Mouse (Mus musculus) limb, embryonic 14.5 days (tissue): ENCODE measurements around the gene Hacd4. TPM values are rescaled to one million over a fixed set of nuclear protein-coding genes. Genes with fewer than 3 reads are reported as not detected.

Experiments
- ATAC-seq: fragments of 200-750 bp; cut with Nextera tagmentation; 2 replicates; pipeline ENCODE4 v1.8.0; 2017; ENCODE audit warnings: low read depth, moderate number of reproducible peaks, moderate TSS enrichment; ENCODE audit not compliant: low FRiP score
- DNase-seq: peaks from one replicate; pipeline ENCODE4 v3.0.0-alpha.2; 2015; ENCODE audit warnings: low spot score
- H3K27ac ChIP-seq: fragments of 300-500 bp; sonication (generic); replicated peaks from 2 replicates; pipeline ENCODE4 v1.5.1; 2014; ENCODE audit warnings: low read depth, mild to moderate bottlenecking, low read length, moderate library complexity, mixed read lengths
- H3K27me3 ChIP-seq: fragments of 300-500 bp; sonication (generic); 2 replicates; pipeline ENCODE4 v1.6.1; 2014; ENCODE audit warnings: low read length, mixed read lengths; ENCODE audit not compliant: control insufficient read depth, insufficient read depth
- H3K36me3 ChIP-seq: fragments of 300-500 bp; sonication (generic); 2 replicates; pipeline ENCODE4 v1.6.1; 2014; ENCODE audit warnings: mild to moderate bottlenecking, low read length, moderate library complexity, mixed read lengths; ENCODE audit not compliant: control insufficient read depth, insufficient read depth
- H3K4me1 ChIP-seq: fragments of 300-500 bp; sonication (generic); 2 replicates; pipeline ENCODE4 v1.6.1; 2014; ENCODE audit warnings: antibody characterized with exemption, low read length, mixed read lengths; ENCODE audit not compliant: control insufficient read depth, insufficient read depth
- H3K4me2 ChIP-seq: fragments of 300-500 bp; sonication (generic); replicated peaks from 2 replicates; pipeline ENCODE4 v1.6.1; 2014; ENCODE audit warnings: low read depth, mild to moderate bottlenecking, low read length, moderate library complexity; ENCODE audit not compliant: severe bottlenecking
- H3K4me3 ChIP-seq: fragments of 300-500 bp; sonication (generic); replicated peaks from 2 replicates; pipeline ENCODE4 v1.5.1; 2014; ENCODE audit warnings: low read length
- H3K9ac ChIP-seq: fragments of 300-500 bp; sonication (generic); 2 replicates; pipeline ENCODE4 v1.6.1; 2014; ENCODE audit warnings: mild to moderate bottlenecking, low read depth, low read length, moderate library complexity; ENCODE audit not compliant: severe bottlenecking
- H3K9me3 ChIP-seq: fragments of 300-500 bp; sonication (generic); 2 replicates; pipeline ENCODE4 v1.6.1; 2016; ENCODE audit warnings: low read length; ENCODE audit not compliant: control insufficient read depth
- POLR2A ChIP-seq: fragments of 200-500 bp; IDR thresholded peaks from 2 replicates; pipeline ENCODE4 v1.8.0; 2012; ENCODE audit warnings: inconsistent platforms, mild to moderate bottlenecking, moderate library complexity, borderline replicate concordance; ENCODE audit not compliant: insufficient read depth, insufficient read length; ENCODE audit errors: extremely low read depth
- WGBS: fragments of 180-500 bp; shearing (Covaris S2); extraction: QIAGEN DNeasy Blood & Tissue Kit; methylation state at CpG from one replicate; pipeline ENCODE4 v1.1.7; 2014; 5-methylcytosine and 5-hydroxymethylcytosine counted together
- polyA plus RNA-seq, 2 experiments: library from polyadenylated mRNA; depleted of rRNA in 1 of 2; stranded (reverse) in 1 of 2; unstranded in 1 of 2; fragments of >200 nt; fragmentation: Nextera tagmentation in 1 of 2; extraction: Ambion mirVana in 1 of 2; gene quantifications; 2 replicates each; pipeline versions ENCODE4 v1.2.1 to v1.2.3; 2012 to 2014

Gene Hacd4
- polyA plus RNA-seq, 2 experiments, result 3.4 to 12.5 TPM

- Histone ChIP-seq H3K36me3 (no peaks in the 10 kb centered on the region), H3K4me2 (no peak overlapping the region), H3K27me3 (no peaks in the 10 kb centered on the region), H3K4me3 (no peak overlapping the region), H3K4me1 (peaks cover 3% of the 10 kb centered on the region; the same call in 1 of the 2 replicates), H3K9me3 (no peaks in the 10 kb centered on the region), H3K9ac (no peak overlapping the region), H3K27ac (no peak overlapping the region)
- 43% methylated on average over 4 of the region's 4 CpGs for WGBS
- no peak for TF ChIP-seq POLR2A
- DNase-seq (peak; percentile 75), ATAC-seq (no peak)
These were observed 37.9 kb upstream of the Hacd4 start for GRCm38 (mm10) chr4:88476511-88477210.

GRCm38 (mm10) chr4:88476084-88476483, 37.4 kb upstream of the Hacd4 start:
- Histone ChIP-seq H3K4me2 (no peak overlapping the region), H3K27me3 (no peaks in the 10 kb centered on the region), H3K27ac (no peak overlapping the region), H3K36me3 (no peaks in the 10 kb centered on the region), H3K4me1 (peaks cover 3% of the 10 kb centered on the region; the same call in 1 of the 2 replicates), H3K9me3 (no peaks in the 10 kb centered on the region), H3K9ac (no peak overlapping the region), H3K4me3 (no peak overlapping the region)
- 95% methylated on average over 3 of the region's 3 CpGs for WGBS
- no peak for ATAC-seq
- DNase-seq, result no peak
- no peak for TF ChIP-seq POLR2A

GRCm38 (mm10) chr4:88471528-88471927, 32.8 kb upstream of the Hacd4 start:
- ATAC-seq, result no peak
- Histone ChIP-seq H3K36me3 (no peaks in the 10 kb centered on the region), H3K9me3 (no peaks in the 10 kb centered on the region), H3K4me3 (no peak overlapping the region), H3K4me1 (no peaks in the 10 kb centered on the region), H3K27me3 (no peaks in the 10 kb centered on the region), H3K27ac (no peak overlapping the region), H3K9ac (no peak overlapping the region), H3K4me2 (no peak overlapping the region)
- TF ChIP-seq POLR2A, result no peak
- WGBS, result 64% methylated on average over 2 of the region's 2 CpGs
- DNase-seq, result no peak

GRCm38 (mm10) chr4:88464574-88464973, 25.8 kb upstream of the Hacd4 start:
- H3K27ac ChIP-seq, result no peak overlapping the region
- H3K36me3 ChIP-seq, result no peaks in the 10 kb centered on the region
- no peak for TF ChIP-seq POLR2A
- ATAC-seq (no peak), DNase-seq (no peak)
- no peaks in the 10 kb centered on the region for H3K4me1 ChIP-seq
- WGBS, result 76% methylated on average over 4 of the region's 4 CpGs
- no peak overlapping the region for H3K4me3 ChIP-seq
- H3K4me2 ChIP-seq, result no peak overlapping the region
- H3K9ac ChIP-seq, result no peak overlapping the region
- no peaks in the 10 kb centered on the region for H3K27me3 ChIP-seq
- H3K9me3 ChIP-seq, result no peaks in the 10 kb centered on the region

- WGBS, result 69% methylated on average over 8 of the region's 8 CpGs
- ATAC-seq, result peak; percentile 62
These were observed 24.4 kb upstream of the Hacd4 start for GRCm38 (mm10) chr4:88462981-88463646.

More at GRCm38 (mm10) chr4:88462981-88463646, 24.4 kb upstream of the Hacd4 start:
- no peak for DNase-seq
- Histone ChIP-seq H3K27me3 (no peaks in the 10 kb centered on the region), H3K9me3 (no peaks in the 10 kb centered on the region), H3K27ac (no peak overlapping the region), H3K4me2 (no peak overlapping the region), H3K4me1 (no peaks in the 10 kb centered on the region), H3K36me3 (no peaks in the 10 kb centered on the region), H3K4me3 (no peak overlapping the region), H3K9ac (no peak overlapping the region)
- no peak for TF ChIP-seq POLR2A
